Mouse (Mus musculus) lung, embryonic 14.5 days (tissue): Measurements from ENCODE around the gene Ret. TPM values are rescaled to one million over a fixed set of nuclear protein-coding genes. Genes with fewer than 3 reads are reported as not detected.

Source experiments
- ATAC-seq: fragments of 200-750 bp; cut with Nextera tagmentation; 2 replicates; pipeline ENCODE4 v1.8.0; 2017; ENCODE audit warnings: mild to moderate bottlenecking, moderate TSS enrichment, moderate library complexity; ENCODE audit not compliant: insufficient read depth
- DNase-seq: peaks from one replicate; pipeline ENCODE4 v3.0.0-alpha.2; 2015
- H3K27ac ChIP-seq: fragments of 300-500 bp; sonication (generic); 2 replicates; pipeline ENCODE4 v1.5.1; 2014; ENCODE audit warnings: low read depth, mild to moderate bottlenecking, moderate library complexity
- H3K27me3 ChIP-seq: fragments of 300-500 bp; sonication (generic); 2 replicates; pipeline ENCODE4 v1.6.1; 2014; ENCODE audit warnings: low read length, control low read depth; ENCODE audit not compliant: insufficient read depth
- H3K36me3 ChIP-seq: fragments of 300-500 bp; sonication (generic); 2 replicates; pipeline ENCODE4 v1.6.1; 2014; ENCODE audit warnings: control low read depth; ENCODE audit not compliant: insufficient read depth
- H3K4me1 ChIP-seq: fragments of 300-500 bp; sonication (generic); 2 replicates; pipeline ENCODE4 v1.6.1; 2014; ENCODE audit warnings: antibody characterized with exemption, control low read depth; ENCODE audit not compliant: insufficient read depth
- H3K4me2 ChIP-seq: fragments of 300-500 bp; sonication (generic); 2 replicates; pipeline ENCODE4 v1.6.1; 2014; ENCODE audit warnings: mild to moderate bottlenecking
- H3K4me3 ChIP-seq: fragments of 300-500 bp; sonication (generic); 2 replicates; pipeline ENCODE4 v1.5.1; 2014; ENCODE audit warnings: low read depth, low read length
- H3K9ac ChIP-seq: fragments of 300-500 bp; sonication (generic); 2 replicates; pipeline ENCODE4 v1.6.1; 2014
- H3K9me3 ChIP-seq: fragments of 300-500 bp; sonication (generic); 2 replicates; pipeline ENCODE4 v1.6.1; 2016; ENCODE audit warnings: low read depth, low read length, control low read depth
- CTCF ChIP-seq: IDR thresholded peaks from 2 replicates; pipeline ENCODE4 v1.5.1; 2016; ENCODE audit warnings: antibody characterized with exemption, low read depth
- WGBS: fragments of 180-500 bp; shearing (Covaris S2); extraction: QIAGEN DNeasy Blood & Tissue Kit; methylation state at CpG from one replicate; pipeline ENCODE4 v1.1.7; 2014; 5-methylcytosine and 5-hydroxymethylcytosine counted together
- polyA plus RNA-seq: library from polyadenylated mRNA; unstranded; fragments of >200 nt; fragmentation: Nextera tagmentation; extraction: Ambion mirVana; gene quantifications from 2 replicates; pipeline ENCODE4 v1.2.1, GENCODE M21; 2014

The Ret gene
- polyA plus RNA-seq, 1 experiment from 2014 or later = 3.8 TPM

- no peaks in the 10 kb centered on the region for H3K4me1 ChIP-seq
- H3K27me3 ChIP-seq = no peaks in the 10 kb centered on the region
- H3K9me3 ChIP-seq = no peaks in the 10 kb centered on the region
- H3K27ac ChIP-seq = no peak overlapping the region
- no peak for ATAC-seq
- H3K9ac ChIP-seq = no peak overlapping the region
- no peak overlapping the region for H3K4me3 ChIP-seq
- H3K36me3 ChIP-seq = no peaks in the 10 kb centered on the region
- no peak for DNase-seq
- TF ChIP-seq CTCF = no peak
- 77% methylated on average over 2 of the region's 2 CpGs for WGBS
- H3K4me2 ChIP-seq = no peak overlapping the region
Measured at GRCm38 (mm10) chr6:118163086-118163485, 34.4 kb downstream of the Ret start.

DNA sequence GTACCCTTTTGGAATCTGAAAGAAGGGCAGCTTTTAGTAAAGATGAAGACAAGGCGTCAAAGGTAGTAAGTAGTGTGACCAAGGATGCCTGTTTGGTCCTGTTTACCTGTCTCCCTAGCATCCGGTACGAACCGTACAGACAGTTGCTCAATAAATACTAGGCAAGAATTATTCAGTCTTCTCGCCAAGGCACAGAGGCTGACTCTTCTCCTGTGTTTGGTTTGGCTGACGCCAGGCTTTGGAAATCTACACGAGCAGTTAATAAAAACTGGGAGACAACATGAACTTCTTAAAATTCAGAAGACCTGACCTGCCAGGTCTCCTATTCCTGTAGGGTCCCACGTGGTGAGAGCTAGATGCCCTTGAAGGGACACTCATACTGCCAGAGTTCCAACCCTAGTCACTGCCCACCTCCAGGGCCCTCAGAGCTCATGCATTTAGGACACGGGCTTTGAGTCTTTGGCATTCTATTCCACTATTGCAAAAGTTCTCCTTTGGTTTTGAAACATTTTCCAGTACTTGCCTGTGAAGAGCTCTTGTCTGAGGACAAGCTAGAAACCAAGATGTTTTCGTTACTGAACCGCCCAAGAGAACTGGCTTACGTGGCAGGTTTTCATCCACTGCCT, 34.9 kb downstream of the Ret start:
- Histone ChIP-seq H3K9me3 (no peaks in the 10 kb centered on the region), H3K9ac (no peak overlapping the region), H3K27me3 (no peaks in the 10 kb centered on the region), H3K36me3 (no peaks in the 10 kb centered on the region), H3K27ac (no peak overlapping the region), H3K4me1 (no peaks in the 10 kb centered on the region), H3K4me3 (no peak overlapping the region), H3K4me2 (no peak overlapping the region)
- no peak for TF ChIP-seq CTCF
- ATAC-seq = no peak
- DNase-seq = no peak
- WGBS = 85% methylated on average over 12 of the region's 12 CpGs

DNA sequence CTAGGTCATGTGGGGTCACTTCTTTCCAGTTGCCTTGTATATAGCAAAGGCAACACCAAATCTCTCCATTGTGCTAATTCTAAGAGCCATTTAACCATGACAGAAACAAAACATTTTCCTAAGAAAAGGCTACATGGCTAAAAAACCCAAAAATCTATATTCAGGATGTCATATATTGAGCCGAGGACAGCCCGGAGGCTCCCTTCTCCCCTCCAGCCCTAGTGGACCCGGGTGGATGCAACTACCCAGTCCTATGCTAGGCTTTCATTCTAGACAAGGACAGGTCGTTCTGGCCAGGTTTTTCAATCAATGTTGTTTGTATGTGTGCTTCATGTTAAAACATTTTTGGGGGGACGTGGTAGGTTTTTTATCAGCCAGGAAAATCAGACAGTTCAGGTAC, 44.4 kb downstream of the Ret start:
- ATAC-seq = no peak
- no peak for TF ChIP-seq CTCF
- Histone ChIP-seq H3K4me1 (no peaks in the 10 kb centered on the region), H3K9ac (no peak overlapping the region), H3K4me2 (no peak overlapping the region), H3K27me3 (no peaks in the 10 kb centered on the region), H3K36me3 (no peaks in the 10 kb centered on the region), H3K27ac (no peak overlapping the region), H3K4me3 (no peak overlapping the region), H3K9me3 (no peaks in the 10 kb centered on the region)
- no peak for DNase-seq
- WGBS = 78% methylated on average over 5 of the region's 5 CpGs

- Histone ChIP-seq H3K27me3 (no peaks in the 10 kb centered on the region), H3K9ac (no peak overlapping the region), H3K9me3 (no peaks in the 10 kb centered on the region), H3K4me1 (no peaks in the 10 kb centered on the region), H3K4me3 (no peak overlapping the region), H3K4me2 (no peak overlapping the region), H3K36me3 (no peaks in the 10 kb centered on the region), H3K27ac (no peak overlapping the region)
- DNase-seq (no peak), ATAC-seq (no peak)
- WGBS = 72% methylated on average over 8 of the region's 8 CpGs
- no peak for TF ChIP-seq CTCF
Measured at GRCm38 (mm10) chr6:118150988-118151387, 46.5 kb downstream of the Ret start.

DNA sequence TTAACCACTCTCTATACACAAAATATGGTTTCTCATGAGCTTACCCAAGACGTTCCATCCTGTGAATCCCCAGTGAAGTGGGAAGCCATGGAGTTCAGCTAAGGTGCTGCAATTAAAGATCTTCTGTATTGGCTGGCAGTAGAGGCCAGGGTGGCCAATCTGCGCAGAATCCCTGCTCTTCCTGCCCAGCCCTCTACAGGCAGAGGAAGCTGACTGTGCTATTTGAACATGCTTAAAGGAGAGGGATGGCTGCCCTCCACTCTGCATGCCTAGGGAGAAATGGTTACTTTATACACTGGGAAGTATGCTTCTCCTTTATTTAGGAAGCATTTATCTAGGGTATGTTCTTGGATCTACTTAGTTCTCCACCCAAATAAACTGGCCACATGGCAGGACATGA, 47.0 kb downstream of the Ret start:
- Histone ChIP-seq H3K36me3 (no peaks in the 10 kb centered on the region), H3K4me1 (no peaks in the 10 kb centered on the region), H3K27me3 (no peaks in the 10 kb centered on the region), H3K9ac (no peak overlapping the region), H3K4me2 (no peak overlapping the region), H3K27ac (no peak overlapping the region), H3K4me3 (no peak overlapping the region), H3K9me3 (no peaks in the 10 kb centered on the region)
- TF ChIP-seq CTCF = no peak
- 76% methylated on average over 2 of the region's 2 CpGs for WGBS
- DNase-seq (no peak), ATAC-seq (no peak)

- Histone ChIP-seq H3K4me3 (no peak overlapping the region), H3K36me3 (no peaks in the 10 kb centered on the region), H3K9me3 (no peaks in the 10 kb centered on the region), H3K4me2 (no peak overlapping the region), H3K4me1 (no peaks in the 10 kb centered on the region), H3K9ac (no peak overlapping the region), H3K27me3 (no peaks in the 10 kb centered on the region), H3K27ac (no peak overlapping the region)
- TF ChIP-seq CTCF = no peak
- DNase-seq (no peak), ATAC-seq (no peak)
- whole genome bisulfite sequencing = 63% methylated on average over 4 of the region's 4 CpGs
Measured at GRCm38 (mm10) chr6:118150128-118150527, 47.4 kb downstream of the Ret start.

DNA sequence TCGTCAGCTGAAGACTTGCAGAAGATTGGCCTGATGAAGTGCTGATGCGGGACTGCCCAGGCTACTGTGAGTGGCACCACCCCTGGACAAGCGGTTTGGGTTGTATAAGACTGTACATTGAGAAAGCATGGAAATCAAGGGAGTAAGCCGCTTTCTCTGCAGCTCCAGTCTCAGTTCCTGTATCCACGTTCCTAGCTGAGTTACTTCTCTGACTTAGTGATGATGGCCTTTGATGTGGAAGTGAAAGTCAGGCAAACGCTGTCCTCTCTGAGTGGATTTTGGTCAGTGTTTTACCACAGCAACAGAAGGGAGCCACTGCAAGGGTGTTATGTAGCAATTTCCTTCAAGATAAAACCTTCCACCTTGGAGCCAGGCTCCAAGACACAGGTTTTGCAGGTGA, 56.6 kb downstream of the Ret start:
- H3K9ac ChIP-seq = no peak overlapping the region

More for the DNA sequence above, 56.6 kb downstream of the Ret start:
- Histone ChIP-seq H3K4me3 (no peak overlapping the region), H3K4me2 (no peak overlapping the region), H3K4me1 (peaks cover 3% of the 10 kb centered on the region; the same call in 1 of the 2 replicates), H3K9me3 (0 out of 2 replicates have a peak, but pooled peaks cover 5% of the 10 kb centered on the region), H3K27ac (no peak overlapping the region), H3K27me3 (no peaks in the 10 kb centered on the region), H3K36me3 (no peaks in the 10 kb centered on the region)
- 74% methylated on average over 6 of the region's 6 CpGs for WGBS
- no peak for DNase-seq
- TF ChIP-seq CTCF = no peak
- no peak for ATAC-seq
